Mouse (Mus musculus): Measurements from ENCODE around the gene Wipi2.

GRCm38 (mm10) chr5:142614513-142614912 lies 13.0 kb upstream of the Wipi2 start:
- TF ChIP-seq POLR2A (IDR thresholded peaks at IDR 0.05; ENCODE audit: borderline replicate concordance, low read depth, low read length) (no peak), CTCF (IDR thresholded peaks at IDR 0.05; ENCODE audit: low read depth, low read length) (no peak)
